Mouse (Mus musculus) thymus, postnatal 0 days (tissue): ENCODE results near the gene Chrm5. TPM values are rescaled to one million over a fixed set of nuclear protein-coding genes. Genes with fewer than 3 reads are reported as not detected.
"Not testable (repeated sequence)": the region's sequence is repeated elsewhere in the genome, so short reads cannot be mapped to it uniquely, and the experiment has no call there.

Source experiments
- DNase-seq: peaks from one replicate; pipeline ENCODE4 v3.0.0-alpha.2; 2015; ENCODE audit warnings: low spot score
- polyA plus RNA-seq: library from polyadenylated mRNA; unstranded; fragments of >200 nt; fragmentation: Nextera tagmentation; extraction: Ambion mirVana; gene quantifications from 2 replicates; pipeline ENCODE4 v1.2.1, GENCODE M21; 2015

Gene Chrm5
- polyA plus RNA-seq, 1 experiment from 2014 or later, result not detected

GRCm38 (mm10) chr2:112482533-112483333 lies 2.2 kb upstream of the Chrm5 start:
- no peak for DNase-seq

- peak; percentile 69 for DNase-seq
Measured at GRCm38 (mm10) chr2:112481564-112481963, 995 bp upstream of the Chrm5 start.

- DNase-seq, result no peak
Measured at GRCm38 (mm10) chr2:112476554-112476953, 4.0 kb downstream of the Chrm5 start.

- DNase-seq, result no peak
Measured at GRCm38 (mm10) chr2:112474997-112475724, 5.4 kb downstream of the Chrm5 start.

- no peak for DNase-seq
Measured at GRCm38 (mm10) chr2:112472076-112472475, 8.5 kb downstream of the Chrm5 start.

- no peak for DNase-seq
Measured at GRCm38 (mm10) chr2:112470961-112471381, 9.6 kb downstream of the Chrm5 start.

GRCm38 (mm10) chr2:112469542-112469941 lies 11.0 kb downstream of the Chrm5 start:
- no peak for DNase-seq

- no peak for DNase-seq
Measured at GRCm38 (mm10) chr2:112460557-112460956, 20.0 kb downstream of the Chrm5 start.

GRCm38 (mm10) chr2:112454862-112455564 lies 25.6 kb downstream of the Chrm5 start, which contains the start of gene Emc7:
Gene Emc7, plus strand, starts transcription at chr2:112454997.
- peak; percentile 94 for DNase-seq

GRCm38 (mm10) chr2:112454125-112454861 lies 26.3 kb downstream of the Chrm5 start:
- DNase-seq, result no peak

GRCm38 (mm10) chr2:112452513-112452912 lies 28.1 kb downstream of the Chrm5 start:
- not testable (repeated sequence) for DNase-seq

GRCm38 (mm10) chr2:112449597-112450296 lies 30.8 kb downstream of the Chrm5 start:
- peak; percentile 33 for DNase-seq

- DNase-seq, result no peak
Measured at GRCm38 (mm10) chr2:112448510-112449059, 32.0 kb downstream of the Chrm5 start.

GRCm38 (mm10) chr2:112448046-112448445 lies 32.5 kb downstream of the Chrm5 start:
- not testable (repeated sequence) for DNase-seq

GRCm38 (mm10) chr2:112445511-112445910 lies 35.1 kb downstream of the Chrm5 start:
- no peak for DNase-seq

GRCm38 (mm10) chr2:112443491-112443890 lies 37.1 kb downstream of the Chrm5 start:
- no peak for DNase-seq

GRCm38 (mm10) chr2:112437589-112437988 lies 43.0 kb downstream of the Chrm5 start:
- no peak for DNase-seq

GRCm38 (mm10) chr2:112436292-112436691 lies 44.3 kb downstream of the Chrm5 start:
- DNase-seq, result no peak

GRCm38 (mm10) chr2:112433359-112433758 lies 47.2 kb downstream of the Chrm5 start:
- no peak for DNase-seq

GRCm38 (mm10) chr2:112432523-112432922 lies 48.0 kb downstream of the Chrm5 start:
- DNase-seq, result no peak
